Mouse (Mus musculus): Measurements from ENCODE around the gene Tmem128. TPM values are rescaled to one million over a fixed set of nuclear protein-coding genes. Genes with fewer than 3 reads are reported as not detected.

Gene Tmem128
- polyA plus RNA-seq, 1 experiment from 2014 or later = 100 TPM

DNA sequence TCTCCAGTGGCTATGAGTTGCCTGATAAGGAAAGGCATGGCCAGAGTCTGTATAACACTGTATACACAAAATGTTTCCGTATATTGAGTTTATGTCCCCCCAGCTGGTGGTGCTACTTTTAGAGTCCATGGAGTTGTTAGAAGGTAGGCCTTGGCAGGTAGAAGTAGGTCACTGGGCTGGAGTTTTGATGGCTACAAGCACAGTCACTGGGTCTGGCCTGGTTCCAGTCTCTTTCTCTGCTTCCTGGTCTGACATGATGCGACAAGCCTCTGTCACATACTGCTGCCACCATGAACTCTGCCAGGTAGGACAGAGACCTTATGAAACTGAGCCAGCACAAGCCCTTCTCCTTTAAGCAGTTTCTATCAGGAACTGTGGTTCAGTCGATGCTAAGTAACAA, 28.5 kb downstream of the Tmem128 start:
- Histone ChIP-seq H3K9me3 (ENCODE audit: control insufficient read depth, low read length) (no peaks in the 10 kb centered on the region), H3K4me2 (ENCODE audit: low read depth, low read length, severe bottlenecking) (no peak overlapping the region), H3K4me3 (ENCODE audit: low read depth, low read length) (no peak overlapping the region), H3K27me3 (ENCODE audit: control insufficient read depth, insufficient read depth, low read length) (no peaks in the 10 kb centered on the region), H3K4me1 (replicated peaks; ENCODE audit: control insufficient read depth, insufficient read depth, low read length) (no peaks in the 10 kb centered on the region), H3K27ac (ENCODE audit: low read depth, low read length) (no peak overlapping the region), H3K9ac (ENCODE audit: low read length) (no peak overlapping the region), H3K36me3 (ENCODE audit: control insufficient read depth, insufficient read depth, low read length) (no peaks in the 10 kb centered on the region)
- WGBS = 87% methylated on average over 3 of the region's 3 CpGs
- ATAC-seq (replicated peaks; ENCODE audit: low FRiP score) = no peak
- DNase-seq (ENCODE audit: low spot score) = no peak

DNA sequence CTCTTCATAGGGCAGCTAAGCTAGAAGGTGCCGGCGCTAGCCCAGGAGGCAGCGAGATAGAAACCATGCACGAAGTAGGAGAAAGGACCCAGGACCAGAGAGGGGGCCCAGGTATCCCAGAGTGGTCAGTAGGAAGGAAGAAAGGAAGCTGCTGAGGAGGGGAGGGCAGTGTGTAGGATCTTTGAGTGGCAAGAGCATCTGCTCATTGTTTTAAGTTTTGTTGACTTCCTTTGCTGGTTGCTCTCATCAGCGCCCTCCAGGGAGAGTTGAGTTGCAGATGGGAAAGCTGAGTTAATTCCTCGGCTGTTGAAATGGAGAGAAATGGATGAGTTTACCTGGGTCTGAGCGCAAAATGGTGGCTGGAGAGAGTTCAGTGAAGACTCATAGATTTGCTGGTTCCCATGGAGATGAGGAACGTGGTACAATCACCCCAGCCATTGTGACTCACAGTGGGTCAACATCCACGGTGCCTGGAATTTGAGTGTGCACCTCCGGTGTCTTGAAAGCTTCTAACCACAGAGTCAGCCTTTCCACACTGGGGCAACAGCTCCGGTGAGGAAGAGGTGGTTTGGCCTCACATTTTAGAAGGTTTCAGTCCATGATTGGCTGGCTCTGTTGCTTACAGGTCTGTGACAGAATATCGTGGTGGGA, 41.9 kb downstream of the Tmem128 start:
- Histone ChIP-seq H3K4me1 (replicated peaks; ENCODE audit: control insufficient read depth, insufficient read depth, low read length) (0 out of 2 replicates have a peak, but pooled peaks cover 2% of the 10 kb centered on the region), H3K36me3 (ENCODE audit: control insufficient read depth, insufficient read depth, low read length) (no peaks in the 10 kb centered on the region), H3K4me3 (ENCODE audit: low read depth, low read length) (no peak overlapping the region), H3K27me3 (ENCODE audit: control insufficient read depth, insufficient read depth, low read length) (no peaks in the 10 kb centered on the region), H3K27ac (ENCODE audit: low read depth, low read length) (no peak overlapping the region), H3K9ac (ENCODE audit: low read length) (no peak overlapping the region), H3K4me2 (ENCODE audit: low read depth, low read length, severe bottlenecking) (no peak overlapping the region), H3K9me3 (ENCODE audit: control insufficient read depth, low read length) (no peaks in the 10 kb centered on the region)
- 89% methylated on average over 12 of the region's 12 CpGs for WGBS
- ATAC-seq (replicated peaks; ENCODE audit: low FRiP score) = no peak
- DNase-seq (ENCODE audit: low spot score) = no peak

DNA sequence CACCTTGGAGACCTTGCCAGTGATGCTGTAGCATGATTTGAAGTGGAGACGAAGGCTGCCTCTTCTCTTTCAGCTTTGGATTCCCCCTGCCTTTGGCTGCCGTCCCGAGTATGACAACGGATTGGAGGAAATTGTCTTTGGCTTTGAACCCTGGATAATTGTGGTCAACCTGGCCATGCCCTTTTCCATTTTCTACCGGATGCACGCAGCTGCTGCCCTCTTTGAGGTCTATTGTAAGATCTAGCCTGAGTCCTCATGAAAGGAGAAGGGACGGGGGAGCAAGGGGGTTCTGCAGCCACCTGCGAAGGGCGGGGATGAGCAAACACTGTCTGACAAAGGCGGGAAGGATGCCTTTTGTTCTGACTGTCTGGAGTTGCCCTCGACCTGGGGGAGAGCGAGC, 42.7 kb downstream of the Tmem128 start:
- H3K9ac ChIP-seq (ENCODE audit: low read length) = no peak overlapping the region

DNA sequence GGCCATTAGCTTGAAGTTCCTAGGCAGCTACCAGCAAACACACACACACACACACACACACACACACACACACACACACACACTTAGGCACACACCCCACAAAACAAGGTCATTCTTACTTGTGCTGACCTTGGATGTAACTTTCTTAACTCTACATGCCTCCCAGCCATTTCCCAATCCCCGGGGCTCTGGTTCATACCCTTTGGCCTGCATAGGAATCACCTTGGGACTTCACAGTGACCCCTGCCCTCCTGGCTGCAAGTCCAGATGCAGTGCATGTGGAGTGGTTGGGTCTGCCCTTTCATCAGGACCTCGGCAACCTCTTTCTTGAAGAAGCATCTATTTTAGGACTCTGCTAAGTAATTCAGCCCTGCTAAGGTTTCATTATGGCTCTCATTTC, 45.3 kb downstream of the Tmem128 start:
- H3K4me3 ChIP-seq (ENCODE audit: low read depth, low read length) = no peak overlapping the region
- H3K36me3 ChIP-seq (ENCODE audit: control insufficient read depth, insufficient read depth, low read length) = no peaks in the 10 kb centered on the region
- H3K4me2 ChIP-seq (ENCODE audit: low read depth, low read length, severe bottlenecking) = no peak overlapping the region
- H3K4me1 ChIP-seq (replicated peaks; ENCODE audit: control insufficient read depth, insufficient read depth, low read length) = 0 out of 2 replicates have a peak, but pooled peaks cover 2% of the 10 kb centered on the region
- no peak overlapping the region for H3K27ac ChIP-seq (ENCODE audit: low read depth, low read length)
- H3K9me3 ChIP-seq (ENCODE audit: control insufficient read depth, low read length) = no peaks in the 10 kb centered on the region
- WGBS = 81% methylated on average over 2 of the region's 2 CpGs
- DNase-seq (ENCODE audit: low spot score) (no peak), ATAC-seq (replicated peaks; ENCODE audit: low FRiP score) (no peak)
- H3K9ac ChIP-seq (ENCODE audit: low read length) = no peak overlapping the region
- peaks cover 4% of the 10 kb centered on the region; the same call in 1 of the 2 replicates for H3K27me3 ChIP-seq (ENCODE audit: control insufficient read depth, insufficient read depth, low read length)

More for the DNA sequence above, 42.7 kb downstream of the Tmem128 start:
- no peak overlapping the region for H3K4me2 ChIP-seq (ENCODE audit: low read depth, low read length, severe bottlenecking)
- no peak overlapping the region for H3K27ac ChIP-seq (ENCODE audit: low read depth, low read length)
- DNase-seq (ENCODE audit: low spot score) = peak; percentile 48
- no peaks in the 10 kb centered on the region for H3K27me3 ChIP-seq (ENCODE audit: control insufficient read depth, insufficient read depth, low read length)
- H3K9me3 ChIP-seq (ENCODE audit: control insufficient read depth, low read length) = no peaks in the 10 kb centered on the region
- H3K4me1 ChIP-seq (replicated peaks; ENCODE audit: control insufficient read depth, insufficient read depth, low read length) = 0 out of 2 replicates have a peak, but pooled peaks cover 2% of the 10 kb centered on the region
- no peak for ATAC-seq (replicated peaks; ENCODE audit: low FRiP score)
- 32% methylated on average over 12 of the region's 12 CpGs for WGBS
- no peak overlapping the region for H3K4me3 ChIP-seq (ENCODE audit: low read depth, low read length)
- no peaks in the 10 kb centered on the region for H3K36me3 ChIP-seq (ENCODE audit: control insufficient read depth, insufficient read depth, low read length)

DNA sequence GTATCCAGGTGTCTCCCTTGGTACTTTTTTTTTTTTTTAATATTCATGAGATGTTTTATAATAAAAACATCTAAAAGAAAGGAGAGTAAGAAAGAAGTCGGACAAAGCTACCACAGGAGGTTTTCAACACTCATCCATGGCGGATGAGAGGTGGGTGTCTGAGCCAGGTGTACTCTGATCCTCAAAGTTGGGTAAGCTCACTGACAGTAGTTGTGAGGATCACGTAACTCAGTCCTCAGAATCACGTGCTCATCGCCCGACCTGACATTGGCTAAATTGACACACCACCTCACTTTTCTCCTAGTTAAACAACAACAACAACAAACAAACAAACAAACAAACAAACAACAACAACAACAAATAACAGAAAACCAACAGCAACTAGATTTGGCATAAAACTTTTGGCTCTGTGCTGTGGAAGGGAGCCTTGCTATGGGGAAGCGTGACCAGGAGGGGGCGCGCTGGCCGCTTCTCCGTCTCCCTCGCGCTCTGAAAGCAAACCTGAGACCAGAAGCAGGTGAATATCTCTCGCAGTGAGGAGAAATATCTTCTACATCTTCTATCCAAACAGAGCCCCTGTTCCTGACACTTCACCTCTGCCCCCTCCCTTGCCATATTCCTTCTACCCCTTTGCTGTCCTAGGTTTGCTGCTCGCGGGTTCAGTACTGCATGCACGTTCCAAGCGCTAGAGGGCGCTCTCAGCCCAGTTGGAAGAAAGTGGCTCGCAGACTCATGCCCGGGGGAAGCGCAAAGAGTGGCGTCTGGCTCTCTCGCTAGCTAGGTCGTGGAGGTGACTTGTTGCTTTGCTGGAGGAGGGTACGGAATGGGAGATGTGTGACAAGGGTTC, 47.5 kb downstream of the Tmem128 start:
- Histone ChIP-seq H3K9me3 (ENCODE audit: control insufficient read depth, low read length) (no peaks in the 10 kb centered on the region), H3K4me2 (ENCODE audit: low read depth, low read length, severe bottlenecking) (peak overlapping the region; percentile 45), H3K27ac (ENCODE audit: low read depth, low read length) (no peak overlapping the region), H3K36me3 (ENCODE audit: control insufficient read depth, insufficient read depth, low read length) (no peaks in the 10 kb centered on the region), H3K27me3 (ENCODE audit: control insufficient read depth, insufficient read depth, low read length) (peaks cover 4% of the 10 kb centered on the region; the same call in 1 of the 2 replicates), H3K4me3 (ENCODE audit: low read depth, low read length) (peak overlapping the region; percentile 25), H3K4me1 (replicated peaks; ENCODE audit: control insufficient read depth, insufficient read depth, low read length) (0 out of 2 replicates have a peak, but pooled peaks cover 2% of the 10 kb centered on the region), H3K9ac (ENCODE audit: low read length) (0 out of 2 replicates have a peak overlapping the region, but pooled peaks have one; percentile 9)
- WGBS = 10% methylated on average over 26 of the region's 26 CpGs
- DNase-seq (ENCODE audit: low spot score) = peak; percentile 94
- peak; percentile 85 for ATAC-seq (replicated peaks; ENCODE audit: low FRiP score)

DNA sequence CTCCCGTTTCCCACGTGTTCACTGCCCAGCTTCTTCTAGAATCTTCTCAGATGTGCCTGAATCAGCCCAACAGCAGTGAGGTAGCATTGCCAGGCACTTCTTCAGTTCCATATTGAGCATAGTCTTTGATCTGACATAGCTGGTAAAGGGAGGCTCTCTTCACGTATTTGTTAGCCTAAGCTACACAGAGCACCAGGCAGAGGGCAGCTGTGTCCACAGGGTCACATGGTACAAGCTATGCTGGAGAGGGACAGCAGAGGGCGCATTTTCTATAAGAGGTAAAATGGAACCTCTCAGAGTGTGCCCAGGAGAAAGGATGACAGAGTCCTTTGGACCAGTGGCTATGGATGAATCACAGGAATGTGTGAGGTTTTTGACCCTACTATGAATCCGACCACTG, 48.9 kb downstream of the Tmem128 start:
- peak; percentile 65 for DNase-seq (ENCODE audit: low spot score)
- no peak overlapping the region for H3K4me2 ChIP-seq (ENCODE audit: low read depth, low read length, severe bottlenecking)
- no peaks in the 10 kb centered on the region for H3K9me3 ChIP-seq (ENCODE audit: control insufficient read depth, low read length)
- H3K27me3 ChIP-seq (ENCODE audit: control insufficient read depth, insufficient read depth, low read length) = peaks cover 4% of the 10 kb centered on the region; the same call in 1 of the 2 replicates
- no peaks in the 10 kb centered on the region for H3K36me3 ChIP-seq (ENCODE audit: control insufficient read depth, insufficient read depth, low read length)
- H3K9ac ChIP-seq (ENCODE audit: low read length) = no peak overlapping the region
- 53% methylated on average over 5 of the region's 5 CpGs for WGBS
- no peak overlapping the region for H3K27ac ChIP-seq (ENCODE audit: low read depth, low read length)
- peak; percentile 28; the same call in 1 of the 2 replicates for ATAC-seq (replicated peaks; ENCODE audit: low FRiP score)
- no peaks in the 10 kb centered on the region for H3K4me1 ChIP-seq (replicated peaks; ENCODE audit: control insufficient read depth, insufficient read depth, low read length)
- no peak overlapping the region for H3K4me3 ChIP-seq (ENCODE audit: low read depth, low read length)

DNA sequence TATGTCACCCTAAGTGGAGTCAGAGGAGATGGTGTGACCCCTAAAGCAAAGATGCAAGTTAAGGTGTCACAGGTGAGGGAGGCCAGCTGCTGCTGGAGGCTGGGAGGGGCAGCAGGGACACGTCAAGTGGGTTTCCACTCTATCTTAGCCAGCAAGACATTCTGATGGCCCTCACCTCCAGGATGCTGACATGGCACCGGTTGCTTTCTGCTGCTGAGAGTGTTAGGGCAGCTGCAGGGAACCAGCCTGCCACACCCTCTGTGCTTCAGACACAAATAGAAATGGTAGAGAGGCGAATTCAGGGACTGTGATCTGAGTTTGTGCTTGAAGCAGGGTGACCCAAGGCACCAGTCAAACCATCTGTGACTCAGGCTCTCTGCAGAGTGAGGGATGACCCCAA, 49.8 kb downstream of the Tmem128 start:
- DNase-seq (ENCODE audit: low spot score) (no peak), ATAC-seq (replicated peaks; ENCODE audit: low FRiP score) (no peak)
- H3K4me2 ChIP-seq (ENCODE audit: low read depth, low read length, severe bottlenecking) = no peak overlapping the region
- 64% methylated on average over 3 of the region's 3 CpGs for WGBS
- H3K9ac ChIP-seq (ENCODE audit: low read length) = no peak overlapping the region
- no peak overlapping the region for H3K27ac ChIP-seq (ENCODE audit: low read depth, low read length)
- no peaks in the 10 kb centered on the region for H3K9me3 ChIP-seq (ENCODE audit: control insufficient read depth, low read length)
- no peaks in the 10 kb centered on the region for H3K4me1 ChIP-seq (replicated peaks; ENCODE audit: control insufficient read depth, insufficient read depth, low read length)
- H3K4me3 ChIP-seq (ENCODE audit: low read depth, low read length) = no peak overlapping the region
- H3K27me3 ChIP-seq (ENCODE audit: control insufficient read depth, insufficient read depth, low read length) = peaks cover 4% of the 10 kb centered on the region; the same call in 1 of the 2 replicates
- H3K36me3 ChIP-seq (ENCODE audit: control insufficient read depth, insufficient read depth, low read length) = no peaks in the 10 kb centered on the region
